Mouse (Mus musculus) MEL (cell line): ENCODE measurements at regions not wholly inside any gene's neighbourhood (a gene's known extent, or its start where the extent isn't known, plus 50 kb on each side); places are given as distances from the start of the nearest gene placed in this dataset.

Experiments used
- CHD1 ChIP-seq: IDR thresholded peaks from 2 replicates; pipeline ENCODE4 v1.6.1; 2012; ENCODE audit warnings: low read depth, mild to moderate bottlenecking, inconsistent platforms, low read length, improper control_type of control experiment
- CTCF ChIP-seq, 3 experiments: IDR thresholded peaks in 2 of 3; conservative IDR thresholded peaks in 1 of 3; 2 replicates each; pipeline ENCODE4 v1.5.1; 2011 to 2012; ENCODE audit warnings: low read length in 3 of 3, low read depth in 2 of 3, mild to moderate bottlenecking in 2 of 3, improper control_type of control experiment in 1 of 3, inconsistent platforms in 1 of 3, mixed read lengths in 1 of 3, moderate library complexity in 1 of 3; ENCODE audit not compliant: control insufficient read depth in 1 of 3, insufficient read depth in 1 of 3, poor library complexity in 1 of 3, severe bottlenecking in 1 of 3
- GABPA ChIP-seq: IDR thresholded peaks from 2 replicates; pipeline ENCODE4 v1.6.1; 2012; ENCODE audit warnings: low read depth, mild to moderate bottlenecking, inconsistent platforms, low read length, improper control_type of control experiment, moderate library complexity
- MAX ChIP-seq: IDR thresholded peaks from 2 replicates; pipeline ENCODE4 v1.6.1; 2011; ENCODE audit warnings: low read length, improper control_type of control experiment
- MYC ChIP-seq: IDR thresholded peaks from 2 replicates; pipeline ENCODE4 v1.6.1; 2011; ENCODE audit warnings: low read depth, mild to moderate bottlenecking, low read length, improper control_type of control experiment, moderate library complexity
- NRF1 ChIP-seq: IDR thresholded peaks from 2 replicates; pipeline ENCODE4 v1.6.1; 2014; ENCODE audit warnings: low read depth, mild to moderate bottlenecking, inconsistent platforms, low read length, improper control_type of control experiment, moderate library complexity; ENCODE audit not compliant: poor library complexity, insufficient read depth, severe bottlenecking
- POLR2A ChIP-seq, 2 experiments: IDR thresholded peaks; 2 replicates each; pipeline ENCODE4 v1.6.1; 2011 to 2012; ENCODE audit warnings: low read length in 2 of 2, mild to moderate bottlenecking in 2 of 2, control low read depth in 1 of 2, improper control_type of control experiment in 1 of 2, low read depth in 1 of 2, moderate library complexity in 1 of 2; ENCODE audit not compliant: control insufficient read depth in 1 of 2, insufficient read depth in 1 of 2, poor library complexity in 1 of 2
- POLR2AphosphoS2 ChIP-seq: IDR thresholded peaks from 2 replicates; pipeline ENCODE4 v1.6.1; 2011; ENCODE audit warnings: low read length, improper control_type of control experiment
- POLR2AphosphoS5 ChIP-seq: IDR thresholded peaks from 2 replicates; pipeline ENCODE4 v1.6.1; 2012; ENCODE audit warnings: low read depth, borderline replicate concordance, mild to moderate bottlenecking, inconsistent platforms, low read length, moderate library complexity, mixed read lengths
- ZC3H11A ChIP-seq: IDR thresholded peaks from 2 replicates; pipeline ENCODE4 v1.6.1; 2012; ENCODE audit warnings: low read depth, mild to moderate bottlenecking, inconsistent platforms, low read length, improper control_type of control experiment

DNA sequence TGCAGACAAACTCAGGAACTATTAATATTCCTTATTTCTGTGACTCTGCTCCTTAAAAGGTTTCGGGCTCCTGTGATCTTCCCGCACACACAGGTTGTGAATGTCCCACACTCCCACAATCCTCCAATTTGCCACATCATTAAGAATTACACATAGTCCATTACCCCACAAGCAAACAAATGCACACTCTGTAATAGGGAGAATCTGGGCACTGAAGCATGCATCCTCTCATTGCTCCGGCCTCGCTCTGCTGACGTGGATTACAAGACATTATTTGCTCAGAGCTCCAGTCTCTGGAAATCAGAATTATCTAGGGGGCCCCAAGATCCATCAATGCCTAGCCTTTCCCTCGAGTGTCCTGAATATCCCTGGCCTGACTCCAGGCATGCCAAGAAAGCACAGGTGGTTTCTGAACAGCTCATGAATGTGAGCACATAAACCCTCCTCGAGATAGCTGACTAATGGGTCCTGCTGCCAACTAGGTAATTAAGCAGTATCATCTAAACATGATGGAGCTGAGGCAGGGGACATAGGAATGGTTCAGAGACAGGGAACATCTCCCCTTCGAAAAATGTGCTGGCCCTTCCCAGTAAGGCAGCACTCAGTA is 504.2 kb downstream of the Epha4 start:
- TF ChIP-seq CTCF (IDR thresholded peaks at IDR 0.05 in 2 of 3, conservative IDR thresholded peaks at IDR 0.05 in 1 of 3; ENCODE audit: control insufficient read depth in 1 of 3, insufficient read depth in 1 of 3, low read depth in 2 of 3, low read length in 3 of 3, poor library complexity in 1 of 3, severe bottlenecking in 1 of 3), result no peak
- TF ChIP-seq POLR2A (IDR thresholded peaks at IDR 0.05; ENCODE audit: control insufficient read depth in 1 of 2, insufficient read depth in 1 of 2, low read depth in 1 of 2, low read length in 2 of 2, poor library complexity in 1 of 2), result no peak
- TF ChIP-seq POLR2AphosphoS2, result no peak
- no peak for TF ChIP-seq MAX
- no peak for TF ChIP-seq NRF1
- TF ChIP-seq POLR2AphosphoS5, result no peak
- no peak for TF ChIP-seq CHD1
- TF ChIP-seq GABPA, result no peak
- TF ChIP-seq MYC, result no peak
- TF ChIP-seq ZC3H11A, result no peak
